Mouse (Mus musculus) spleen, embryonic (tissue): Measurements from ENCODE around the gene Susd2.

ENCODE experiments used
- CTCF ChIA-PET: fragments of 350-600 bp; sonication (Branson Sonifier 250); formaldehyde crosslinking; loops from one replicate; lab custom pipeline; 2022; lab: Charles Lee

The Susd2 gene

DNA sequence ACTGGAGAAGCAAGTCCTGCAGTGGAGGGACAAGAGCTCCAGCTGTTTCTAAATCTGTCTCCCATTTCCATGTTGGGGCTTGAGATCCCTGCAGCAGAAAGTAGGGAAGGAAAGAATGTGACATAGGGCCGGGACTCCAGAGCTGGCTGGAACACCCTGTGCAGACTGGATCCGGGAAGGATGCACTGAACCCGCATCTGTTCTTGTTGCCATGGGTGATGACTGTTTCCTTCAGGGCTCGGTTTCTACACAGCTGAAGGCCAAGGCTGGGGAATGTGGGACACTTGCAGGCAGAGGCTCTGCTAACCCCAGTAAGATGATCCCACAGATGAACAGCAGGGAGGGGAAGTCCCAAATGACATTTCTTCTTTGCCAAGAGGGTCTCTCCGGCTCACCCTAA, 11.2 kb downstream of the Susd2 start:
- CTCF ChIA-PET = interaction anchor here (0.5 to 1.7 kb wide), 4 partner anchors 33 to 133 kb away, joined by 5 to 9 read pairs (median 6); partner anchors contain the start of gene Cabin1

DNA sequence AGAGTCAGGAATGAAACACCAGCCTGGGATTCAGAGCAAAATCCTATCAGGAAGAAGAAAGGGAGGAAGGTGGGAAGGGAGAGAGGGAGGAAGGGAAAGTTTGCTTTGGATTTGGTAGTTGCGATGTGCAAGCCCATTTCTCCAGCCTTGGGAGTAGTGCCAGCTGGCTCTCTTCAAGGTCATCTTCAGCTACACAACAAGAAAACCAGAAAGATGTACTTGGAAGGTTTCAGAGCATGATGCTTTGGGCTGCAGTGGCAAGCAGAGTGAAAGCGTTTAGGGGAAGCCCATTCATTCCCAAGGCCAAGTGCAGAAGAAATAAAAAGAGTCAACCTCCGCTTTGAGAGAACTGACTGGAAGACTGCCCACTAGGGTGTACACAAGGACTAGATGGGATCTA, 16.3 kb downstream of the Susd2 start:
- CTCF ChIA-PET = interaction anchor here (0.5 kb wide), 1 partner anchor 343 kb away, joined by 3 read pairs; no protein-coding TSS in a partner anchor

DNA sequence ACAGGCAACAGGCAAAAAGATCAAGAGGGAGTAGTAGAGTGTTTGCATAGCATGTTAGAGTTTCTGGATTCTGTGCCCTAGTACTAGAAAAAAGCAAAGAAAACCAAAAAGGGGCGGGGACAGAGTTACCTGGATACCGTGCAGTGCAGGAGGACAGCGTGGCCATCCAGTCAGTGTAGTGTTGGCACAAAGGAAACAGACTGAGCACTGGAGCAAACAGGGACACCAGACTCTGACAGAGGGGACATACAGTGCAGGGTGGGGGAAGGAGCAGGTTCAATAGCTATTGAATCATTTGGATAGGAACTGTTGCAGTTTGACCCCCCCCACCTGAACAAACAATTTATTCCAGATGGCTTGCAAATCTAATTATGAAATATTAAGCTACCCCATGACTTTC, 16.8 kb downstream of the Susd2 start:
- CTCF ChIA-PET = interaction anchor here (0.5 kb wide), 1 partner anchor 343 kb away, joined by 3 read pairs; no protein-coding TSS in a partner anchor

DNA sequence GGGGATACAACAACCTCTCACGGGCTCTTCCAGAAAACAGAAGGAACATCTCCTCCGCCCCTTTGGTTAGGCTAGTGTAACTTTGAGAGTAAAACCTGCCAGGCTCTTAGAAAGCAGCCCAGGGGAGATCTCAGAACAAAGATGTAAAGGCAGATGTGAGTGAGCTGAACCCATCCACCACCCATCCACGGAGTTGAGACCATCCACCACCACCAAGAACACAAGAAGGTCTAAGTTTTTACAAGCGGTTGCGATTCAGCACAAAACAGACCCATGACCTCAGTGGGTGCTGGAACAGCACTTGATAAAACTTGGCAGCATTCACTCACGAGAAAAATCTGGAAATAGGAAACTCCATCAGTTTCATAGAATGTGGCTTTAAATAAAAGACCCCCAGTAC, 17.9 kb downstream of the Susd2 start:
- CTCF ChIA-PET = no interaction called here

DNA sequence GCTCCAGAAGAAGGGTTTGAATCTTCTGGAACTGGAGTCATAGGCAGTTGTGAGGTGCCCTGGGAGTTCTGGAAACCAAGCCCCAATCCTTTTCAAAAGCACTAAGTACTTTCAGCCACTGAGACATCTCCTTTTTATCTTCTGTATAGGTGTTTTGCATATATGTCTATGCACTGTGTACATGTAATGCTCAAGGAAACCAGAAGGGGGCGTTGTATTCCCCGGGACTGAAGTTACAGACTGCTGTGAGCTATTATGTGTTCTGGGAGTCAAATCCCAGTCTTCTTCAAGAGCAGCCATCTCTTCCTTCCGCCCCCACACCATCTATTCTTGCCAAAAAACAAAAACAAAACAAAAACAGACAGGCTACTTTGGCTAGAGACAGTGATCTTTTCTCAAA, 23.0 kb downstream of the Susd2 start:
- CTCF ChIA-PET = no interaction called here

DNA sequence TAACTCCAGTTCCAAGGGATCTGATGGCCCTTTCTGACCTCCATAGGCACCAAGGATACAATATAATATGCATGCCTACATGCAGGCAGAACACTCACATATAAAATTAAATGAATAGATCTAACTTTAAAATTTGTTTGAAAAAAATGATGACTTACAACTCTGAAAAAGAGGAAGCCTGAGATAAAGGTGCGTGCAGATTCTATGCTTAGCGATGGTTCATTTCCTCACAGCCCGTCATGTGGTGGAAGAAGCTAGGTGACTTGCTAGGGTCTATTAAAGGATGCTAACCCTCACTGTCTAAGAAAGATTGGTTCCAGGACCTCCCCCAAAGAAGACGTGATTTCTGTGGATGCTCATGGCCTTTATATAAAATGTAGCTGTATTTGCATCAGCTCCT, 27.8 kb downstream of the Susd2 start:
- CTCF ChIA-PET = no interaction called here

DNA sequence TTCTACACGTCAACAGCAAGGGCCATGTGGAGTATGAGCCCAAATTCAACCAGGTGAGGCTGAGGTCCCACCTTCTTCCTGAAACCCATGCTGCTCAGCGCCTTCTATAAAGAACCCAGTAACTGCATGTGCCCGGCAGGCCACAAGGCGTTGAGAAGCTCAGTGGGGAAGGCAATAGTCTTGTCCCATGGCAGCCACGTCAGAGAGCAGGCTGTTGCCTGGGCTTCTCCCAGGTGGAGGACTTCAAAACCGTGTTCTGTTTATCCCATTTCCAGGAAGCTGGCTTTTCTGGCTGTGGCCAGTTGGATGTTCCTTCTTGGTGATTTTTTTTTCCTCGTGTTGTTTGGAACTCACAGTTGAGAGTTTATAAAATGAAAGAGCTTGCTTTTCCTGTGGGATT, 33.3 kb downstream of the Susd2 start:
- CTCF ChIA-PET = no interaction called here

DNA sequence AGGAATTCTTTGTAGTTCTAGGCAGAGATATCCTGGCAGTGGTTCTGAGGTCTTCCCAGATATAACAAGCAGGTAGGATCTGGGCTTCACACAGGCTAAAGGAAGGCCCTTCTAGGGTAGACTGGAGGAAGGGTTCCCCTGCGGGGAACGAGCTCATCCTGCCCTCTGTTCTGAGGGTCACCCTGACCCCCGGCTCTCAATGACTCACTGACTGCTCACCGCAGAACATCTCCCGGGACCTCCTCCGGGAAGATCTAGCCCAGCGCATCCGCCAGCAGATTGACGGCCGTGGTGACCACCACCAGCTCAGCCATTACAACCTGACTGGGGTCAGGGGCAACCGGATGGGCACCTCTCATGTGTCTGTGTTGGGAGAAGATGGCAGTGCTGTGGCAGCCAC, 34.8 kb downstream of the Susd2 start:
- CTCF ChIA-PET = no interaction called here

DNA sequence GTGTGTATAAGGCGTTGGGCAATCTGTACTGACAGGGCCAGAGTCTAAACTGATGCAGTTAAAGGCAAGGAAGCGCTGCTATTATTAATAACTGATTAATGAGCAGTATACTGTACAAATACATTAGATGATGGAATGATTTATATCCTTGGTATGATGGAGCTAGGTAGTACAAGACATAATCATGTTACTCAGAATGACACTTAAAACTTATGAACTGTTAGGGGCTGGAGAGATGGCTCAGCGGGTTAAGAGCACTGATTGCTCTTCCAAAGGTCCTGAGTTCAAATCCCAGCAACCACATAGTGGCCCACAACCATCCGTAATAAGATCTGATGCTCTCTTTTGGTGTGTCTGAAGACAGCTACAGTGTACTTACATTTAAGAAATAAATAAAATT, 36.6 kb downstream of the Susd2 start:
- CTCF ChIA-PET = interaction anchor here (0.7 kb wide), 1 partner anchor 42 kb away, joined by 3 read pairs; no protein-coding TSS in a partner anchor

DNA sequence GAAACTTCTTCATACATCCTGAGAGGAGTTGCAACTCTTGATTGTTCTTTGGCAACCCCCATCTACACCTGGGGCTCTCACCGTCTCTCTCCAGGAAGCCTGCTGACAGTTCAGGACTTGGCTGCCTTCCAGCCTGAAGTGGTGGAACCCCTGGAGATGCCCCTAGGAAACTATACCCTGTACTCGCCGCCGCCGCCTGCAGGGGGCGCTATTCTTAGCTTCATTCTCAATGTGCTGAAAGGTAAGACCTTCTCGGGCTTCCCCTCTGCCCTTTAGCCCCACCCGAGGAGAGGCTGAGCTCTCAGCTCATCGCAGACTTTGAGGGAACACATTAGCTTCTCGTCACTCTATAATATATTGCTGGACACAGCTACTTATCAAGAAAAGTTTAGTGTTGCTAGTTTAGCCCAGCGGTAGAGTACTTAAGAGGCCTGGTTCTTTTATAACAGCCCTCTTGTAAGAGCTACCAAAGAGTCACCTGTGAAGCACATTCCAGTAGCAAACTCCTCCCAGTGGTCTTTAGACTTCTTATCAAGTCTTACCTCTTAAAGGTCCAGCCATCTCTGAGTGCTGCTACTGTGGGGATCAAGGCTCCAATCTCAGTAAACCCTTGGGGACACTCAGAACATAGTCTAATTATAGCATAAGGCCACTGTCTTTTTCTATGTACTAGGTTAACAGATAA, 38.5 kb downstream of the Susd2 start:
- CTCF ChIA-PET = interaction anchor here (0.8 to 1.6 kb wide), 3 partner anchors 8 to 34 kb away, joined by 3 to 4 read pairs (median 3); no protein-coding TSS in a partner anchor

DNA sequence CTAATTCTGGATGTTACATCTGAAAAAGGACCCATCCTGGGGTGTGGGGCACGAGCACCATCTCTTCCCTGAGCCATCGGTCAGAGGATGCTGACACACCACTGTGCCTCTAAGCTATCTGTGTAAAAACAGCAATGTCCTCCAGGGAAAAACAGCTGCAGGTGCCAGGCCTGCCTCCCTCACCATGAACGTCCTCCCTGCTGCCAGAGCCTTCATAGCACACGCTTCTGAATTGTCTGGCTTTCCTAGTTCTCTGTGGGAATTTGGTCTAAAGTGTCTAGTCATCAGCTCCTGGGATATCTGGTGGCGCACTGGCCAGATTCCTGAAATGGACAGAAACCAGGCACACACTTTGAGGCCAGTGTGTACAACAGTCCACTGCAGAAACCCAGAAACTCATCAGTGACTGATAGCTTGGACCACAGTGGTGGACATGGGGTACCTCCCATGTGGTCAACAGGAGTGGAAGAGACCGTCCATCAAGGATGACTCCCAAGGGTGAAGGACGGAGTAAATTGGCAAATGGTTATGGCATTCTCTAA, 43.5 kb downstream of the Susd2 start:
- CTCF ChIA-PET = no interaction called here

DNA sequence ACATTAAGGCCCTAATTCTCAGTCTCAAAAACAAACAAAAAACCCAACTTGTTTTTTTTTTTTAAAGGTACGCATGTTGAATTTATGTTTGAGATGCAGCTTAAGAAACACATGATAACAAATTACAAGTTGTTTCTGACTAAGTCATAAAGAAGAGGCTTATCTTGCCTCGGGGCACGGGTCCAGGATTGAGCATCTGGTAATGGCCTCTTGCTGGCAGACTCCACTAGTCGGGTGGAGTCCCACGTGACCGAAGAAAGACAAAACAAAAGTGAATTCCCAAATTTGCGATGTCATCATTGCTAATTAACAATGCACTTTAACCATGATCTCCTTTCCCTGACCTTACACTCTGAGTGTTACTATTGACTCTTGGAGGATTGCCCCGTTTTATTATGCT, 47.8 kb downstream of the Susd2 start:
- CTCF ChIA-PET = interaction anchor here (0.6 to 1.0 kb wide), 2 partner anchors 10 to 20 kb away, joined by 5 read pairs; no protein-coding TSS in a partner anchor

DNA sequence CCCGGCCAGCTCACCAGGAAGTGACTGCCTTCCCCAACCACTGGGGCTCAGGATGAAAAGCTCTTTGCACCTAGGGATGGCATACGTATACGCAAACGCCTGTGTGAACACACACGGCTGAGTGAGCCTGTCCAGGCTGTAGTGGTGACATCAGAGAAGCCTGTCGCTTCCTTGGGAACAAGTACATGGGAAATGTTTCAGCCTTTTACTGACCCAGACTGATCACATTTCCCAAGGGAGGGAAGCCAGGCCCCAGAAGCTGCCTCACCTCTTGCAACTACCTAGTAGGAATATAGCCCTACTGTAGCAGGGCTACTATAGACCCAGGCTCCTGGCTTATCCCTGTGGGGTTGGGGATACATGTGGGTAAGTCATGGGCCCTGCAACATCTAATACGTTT, 51.2 kb downstream of the Susd2 start:
- CTCF ChIA-PET = interaction anchor here (1.3 kb wide), 1 partner anchor 12 kb away, joined by 3 read pairs; no protein-coding TSS in a partner anchor

DNA sequence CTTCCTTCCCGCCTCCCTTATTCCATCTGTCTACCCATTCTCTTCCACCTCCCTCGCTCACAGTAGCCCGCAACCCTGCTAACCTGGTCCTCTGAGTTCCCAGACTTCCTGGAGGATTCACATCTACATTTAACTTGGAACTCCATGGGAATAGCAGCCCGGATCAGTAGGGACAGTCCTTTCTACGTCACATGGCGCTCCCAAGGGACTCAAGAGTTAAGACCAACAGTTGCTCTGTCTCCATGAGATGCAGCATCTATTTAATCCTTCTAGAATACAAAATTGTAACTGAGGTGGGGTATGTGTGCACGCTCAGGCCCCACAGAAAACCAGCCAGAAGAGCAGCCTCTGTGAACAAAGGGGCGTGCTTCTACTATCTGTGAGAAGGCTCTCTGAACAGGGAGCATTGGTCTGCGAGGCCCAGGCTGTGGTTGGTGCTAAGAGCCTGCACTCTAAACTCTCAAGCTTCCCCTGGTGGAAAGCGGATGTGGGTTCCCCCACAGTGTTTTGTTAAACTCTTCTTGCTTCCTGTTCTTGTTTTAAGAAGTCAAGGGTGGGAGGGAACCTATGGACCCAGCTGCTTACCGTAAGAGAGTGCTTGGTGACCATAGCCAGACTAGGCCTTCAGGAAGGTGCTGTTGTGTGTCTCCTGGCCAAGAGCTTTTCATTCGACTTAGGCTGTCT, 52.5 kb downstream of the Susd2 start:
- CTCF ChIA-PET = interaction anchor here (1.3 kb wide), 1 partner anchor 13 kb away, joined by 3 read pairs; no protein-coding TSS in a partner anchor

DNA sequence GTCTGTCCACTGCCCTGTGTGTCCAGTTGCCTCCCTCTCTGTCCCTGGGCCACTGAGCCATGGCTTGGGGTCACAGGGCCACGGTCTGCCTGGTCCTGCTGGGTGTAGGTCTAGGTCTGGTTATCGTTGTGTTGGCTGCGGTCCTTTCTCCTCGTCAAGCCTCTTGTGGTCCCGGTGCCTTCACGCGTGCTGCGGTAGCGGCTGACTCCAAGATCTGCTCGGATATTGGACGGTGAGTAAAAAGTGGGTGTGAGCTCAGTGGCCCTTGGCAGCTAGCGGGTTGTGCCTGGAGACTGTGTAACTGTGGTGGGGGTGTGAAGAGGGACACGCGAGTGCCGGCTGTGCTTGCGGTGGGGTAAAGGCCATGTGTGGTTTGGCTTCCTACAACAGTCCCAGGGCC, 54.2 kb downstream of the Susd2 start:
- CTCF ChIA-PET = interaction anchor here (1.0 kb wide), 1 partner anchor 46 kb away, joined by 3 read pairs; no protein-coding TSS in a partner anchor

DNA sequence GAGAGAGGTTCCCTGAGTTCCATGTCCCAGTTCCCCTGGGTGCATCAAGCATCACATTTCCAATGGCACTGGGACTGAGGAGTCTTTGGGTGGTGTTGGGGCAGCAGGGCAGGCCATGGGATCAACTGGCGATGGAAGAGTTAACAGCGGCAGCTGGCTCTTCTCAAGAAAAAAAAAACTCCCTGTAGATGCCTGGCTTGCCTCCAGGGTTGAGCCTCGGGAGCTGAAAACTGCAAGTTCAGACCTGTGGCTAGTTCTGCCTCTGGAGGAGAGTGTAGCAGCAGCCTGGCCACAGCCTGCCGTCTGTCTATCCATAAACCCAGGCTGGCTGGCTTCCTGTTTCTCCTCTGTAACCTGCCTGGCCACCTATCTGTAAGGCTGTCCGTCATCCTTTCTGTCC, 54.7 kb downstream of the Susd2 start, which contains the start of gene Ggt5:
Gene Ggt5 (plus strand): TSS at position 212 of the 400 bp plus-strand sequence.
- CTCF ChIA-PET = interaction anchor here (1.0 kb wide), 1 partner anchor 47 kb away, joined by 3 read pairs; no protein-coding TSS in a partner anchor

DNA sequence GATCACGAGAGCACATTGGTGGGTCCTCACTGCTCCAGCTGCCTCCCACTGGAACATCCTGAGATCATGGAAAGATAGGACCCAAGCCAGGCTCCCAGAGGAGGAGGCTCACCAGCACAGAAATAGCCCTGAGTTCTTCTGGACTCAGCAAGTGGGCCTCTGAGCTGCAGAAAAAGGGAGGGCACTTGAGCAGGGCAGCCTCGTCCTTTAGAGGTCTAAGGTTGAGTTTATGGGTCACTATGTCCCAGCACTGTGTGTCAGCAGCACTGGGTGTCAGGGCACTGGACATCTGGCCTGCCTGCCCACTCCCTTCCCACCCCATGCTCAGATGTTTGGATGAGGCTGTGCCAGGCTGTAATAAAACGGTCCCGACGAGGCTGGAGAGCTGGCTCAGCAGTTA, 55.5 kb downstream of the Susd2 start:
- CTCF ChIA-PET = interaction anchor here (0.6 to 0.7 kb wide), 2 partner anchors 124 to 398 kb away, joined by 3 to 17 read pairs; no protein-coding TSS in a partner anchor

DNA sequence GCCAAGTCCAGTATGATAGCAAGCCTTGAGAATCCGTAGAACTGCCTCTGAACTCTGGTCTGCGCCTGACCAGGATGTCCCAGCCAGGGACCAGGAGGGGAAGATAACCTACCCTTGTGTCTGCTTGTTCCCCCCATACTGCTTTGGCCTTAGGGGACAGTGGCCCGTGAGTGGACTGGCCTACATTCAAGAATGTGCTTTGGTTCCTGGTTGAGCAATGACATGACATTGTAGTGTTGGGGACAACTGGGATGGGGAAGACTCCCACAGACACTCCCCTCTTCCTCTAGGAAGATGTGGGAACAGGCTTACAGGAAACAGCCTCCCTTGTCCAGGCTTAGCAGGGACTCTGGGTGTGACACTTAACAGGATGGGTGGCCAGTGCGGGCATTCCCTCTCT, 56.0 kb downstream of the Susd2 start:
- CTCF ChIA-PET = interaction anchor here (0.6 to 2.2 kb wide), 3 partner anchors 48 to 398 kb away, joined by 3 to 29 read pairs (median 17); no protein-coding TSS in a partner anchor
